Mouse (Mus musculus): ENCODE results near the gene Krt27. TPM values are rescaled to one million over a fixed set of nuclear protein-coding genes. Genes with fewer than 3 reads are reported as not detected.

Krt27 gene
- total RNA-seq (2015; ENCODE audit: low replicate concordance): not detected in 2 replicates
- total RNA-seq (2017; ENCODE audit: low replicate concordance): not detected in 2 replicates

DNA sequence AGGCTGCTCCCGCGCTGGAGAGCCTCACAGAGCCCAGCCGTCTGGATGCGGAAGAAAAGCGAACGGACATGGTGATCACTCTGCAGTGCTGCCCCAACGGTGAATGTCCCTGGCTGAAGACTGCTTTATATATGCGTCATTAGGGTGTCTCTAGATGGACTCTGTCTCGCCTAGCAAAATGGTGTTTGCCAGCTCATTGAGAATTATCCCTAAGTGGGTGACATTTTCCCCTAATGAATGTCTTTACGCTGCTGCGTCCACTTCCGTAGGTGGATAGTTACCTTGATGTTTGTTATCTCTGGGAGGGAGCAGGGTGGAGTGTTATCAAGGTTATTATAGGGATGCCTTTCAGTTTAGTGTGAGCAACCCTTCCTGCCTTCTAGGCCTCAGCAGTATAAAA lies at the start of gene Krt27:
TSS of gene Krt27 (minus strand) at position 101 of the 400 bp plus-strand sequence.
- ATAC-seq (replicated peaks; ENCODE audit: low FRiP score, poor library complexity, severe bottlenecking): no peak

DNA sequence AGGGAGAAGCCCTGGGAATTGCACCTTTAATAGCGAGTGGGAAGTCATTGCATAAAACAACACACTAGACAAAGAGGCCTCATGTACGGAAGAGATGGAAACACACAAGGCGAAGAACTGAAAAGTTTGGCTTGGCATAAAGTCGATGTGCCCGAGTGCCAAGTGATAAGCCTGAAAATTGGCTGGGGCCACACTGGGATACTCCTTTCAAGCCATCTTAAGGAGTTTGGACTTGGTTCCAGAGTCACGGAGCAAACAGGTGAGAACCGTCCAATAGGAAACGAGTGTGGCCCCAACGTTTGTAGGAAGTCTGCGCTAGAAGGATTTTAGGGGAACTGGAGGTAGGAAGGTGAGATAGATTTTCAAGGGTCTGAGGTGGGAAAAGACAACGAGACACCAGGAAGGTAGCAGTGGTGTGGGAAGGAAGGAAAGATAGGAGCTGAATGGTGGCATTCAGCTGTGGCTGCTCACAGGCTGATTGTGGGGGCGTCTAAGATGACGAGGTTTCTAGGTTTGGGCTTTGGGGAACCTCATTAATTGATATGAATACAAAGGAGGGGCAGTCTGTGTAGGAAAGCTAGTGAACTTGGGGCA lies 49.1 kb upstream of the Krt27 start:
- ATAC-seq (replicated peaks; ENCODE audit: low FRiP score, poor library complexity, severe bottlenecking): no peak

DNA sequence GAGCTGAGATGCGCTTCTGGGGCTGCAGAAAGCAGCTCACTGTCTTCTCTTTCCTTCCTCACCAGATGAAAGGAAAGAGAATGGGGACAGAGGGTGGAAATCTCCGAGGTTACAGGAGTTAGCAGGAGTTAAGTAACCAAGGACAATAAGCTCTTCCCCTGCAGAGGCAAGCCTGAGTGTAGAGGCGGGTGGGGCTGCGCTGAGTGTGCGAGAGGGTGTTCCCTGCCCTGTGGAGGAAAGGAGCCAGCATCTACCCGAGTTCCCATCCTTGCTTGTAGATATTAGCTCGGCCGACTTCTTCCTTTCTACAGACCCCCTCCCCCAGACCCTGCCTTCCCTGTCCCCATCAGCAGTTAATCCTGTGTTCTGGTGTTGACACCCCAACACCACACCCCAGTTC lies 47.9 kb upstream of the Krt27 start:
- no peak for ATAC-seq (replicated peaks; ENCODE audit: low FRiP score, poor library complexity, severe bottlenecking)

DNA sequence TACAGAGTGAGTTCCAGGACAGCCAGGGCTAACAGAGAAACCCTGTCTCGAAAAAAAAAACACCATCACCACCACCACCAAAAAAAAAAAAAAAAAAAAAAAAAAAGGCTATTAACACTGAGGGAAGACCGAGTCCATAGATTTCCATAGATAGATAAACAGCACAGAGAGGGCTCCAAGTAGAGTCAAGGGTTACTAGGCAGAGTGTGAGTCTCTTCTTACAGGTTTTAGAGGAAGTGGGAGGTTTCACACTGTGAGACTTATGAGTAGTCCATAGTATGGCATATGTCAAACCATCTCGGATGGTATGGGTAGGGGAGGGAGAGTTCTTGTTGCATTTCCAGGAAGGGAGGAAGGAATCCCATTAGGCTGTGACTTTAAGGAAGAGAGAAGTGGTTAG lies 47.2 kb upstream of the Krt27 start:
- no peak for ATAC-seq (replicated peaks; ENCODE audit: low FRiP score, poor library complexity, severe bottlenecking)

DNA sequence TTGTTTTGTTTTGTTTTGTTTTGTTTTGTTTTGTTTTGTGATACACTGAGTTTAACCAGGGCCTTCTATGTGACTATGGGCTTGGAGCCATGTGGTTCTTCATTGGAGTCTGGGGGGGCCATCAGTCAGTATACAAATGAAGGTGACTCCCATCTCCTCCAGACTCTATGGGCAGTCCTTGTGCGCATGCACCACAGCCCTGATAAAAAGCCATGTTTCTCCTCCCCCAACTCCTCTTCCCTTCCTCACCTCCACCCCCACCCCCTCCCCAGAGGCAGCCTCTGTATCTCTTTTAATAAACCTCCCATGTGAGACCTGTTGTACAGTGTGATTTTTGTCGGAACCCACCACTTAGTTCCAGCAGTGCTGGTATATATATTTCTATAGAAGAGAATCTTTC lies 45.8 kb upstream of the Krt27 start:
- no peak for ATAC-seq (replicated peaks; ENCODE audit: low FRiP score, poor library complexity, severe bottlenecking)

DNA sequence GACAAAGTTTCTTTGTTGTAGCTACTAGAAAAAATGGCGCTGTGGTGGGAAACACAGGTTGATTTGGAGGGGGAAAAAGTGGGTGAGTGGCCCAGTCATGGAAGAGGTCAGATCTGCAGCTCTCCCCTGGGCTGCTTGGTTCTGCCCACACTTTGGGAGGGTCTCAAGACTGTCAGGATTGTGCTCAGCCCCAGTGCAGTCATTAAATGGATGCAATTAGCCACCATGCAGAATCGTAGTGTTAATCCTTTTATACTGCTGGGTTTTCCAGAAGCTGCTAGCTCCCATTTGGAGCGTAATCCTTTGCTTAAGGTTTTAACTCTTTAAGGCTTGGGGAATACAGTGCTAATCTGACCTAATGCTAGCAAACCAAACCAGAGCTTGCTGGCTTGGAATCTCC lies 45.1 kb upstream of the Krt27 start:
- ATAC-seq (replicated peaks; ENCODE audit: low FRiP score, poor library complexity, severe bottlenecking): no peak

DNA sequence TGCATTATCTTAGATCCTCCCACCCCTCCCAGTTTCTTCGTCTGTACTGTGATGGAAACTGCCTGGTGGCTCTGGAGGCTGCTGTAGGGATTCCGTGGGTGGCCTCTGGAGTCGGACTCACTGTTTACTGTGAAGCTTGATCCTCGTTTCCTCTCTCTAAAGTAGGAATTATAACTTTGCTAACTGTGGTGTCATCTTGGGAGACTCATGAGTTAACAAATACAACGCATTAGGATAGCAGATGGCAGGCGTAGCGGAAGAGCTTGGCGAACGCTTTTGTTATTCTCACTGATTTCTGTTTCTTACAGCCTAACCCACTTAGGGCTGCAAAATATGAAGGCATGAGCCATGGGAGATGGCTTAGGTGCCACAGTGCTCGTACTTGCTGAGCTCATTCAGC lies 41.6 kb upstream of the Krt27 start:
- ATAC-seq (replicated peaks; ENCODE audit: low FRiP score, poor library complexity, severe bottlenecking): no peak

DNA sequence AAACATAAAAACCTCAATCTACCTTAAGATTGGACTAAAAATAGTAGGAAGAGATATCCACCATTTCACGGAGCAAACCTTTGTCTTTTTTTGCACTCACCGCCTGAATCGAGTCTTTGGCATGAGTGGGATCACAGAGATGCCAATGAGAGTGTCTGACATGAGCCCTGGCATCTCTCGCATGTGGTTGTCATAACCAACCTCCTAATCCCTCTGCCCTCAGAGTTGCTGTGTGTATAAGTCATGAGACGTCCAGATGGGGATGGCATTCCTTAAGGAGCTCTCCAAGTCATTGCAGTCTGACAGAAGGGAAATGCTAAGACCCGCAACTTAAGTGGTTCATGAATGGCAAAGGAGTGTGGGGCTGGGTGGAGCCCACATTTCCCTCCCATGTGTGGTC lies 40.5 kb upstream of the Krt27 start:
- no peak for ATAC-seq (replicated peaks; ENCODE audit: low FRiP score, poor library complexity, severe bottlenecking)

DNA sequence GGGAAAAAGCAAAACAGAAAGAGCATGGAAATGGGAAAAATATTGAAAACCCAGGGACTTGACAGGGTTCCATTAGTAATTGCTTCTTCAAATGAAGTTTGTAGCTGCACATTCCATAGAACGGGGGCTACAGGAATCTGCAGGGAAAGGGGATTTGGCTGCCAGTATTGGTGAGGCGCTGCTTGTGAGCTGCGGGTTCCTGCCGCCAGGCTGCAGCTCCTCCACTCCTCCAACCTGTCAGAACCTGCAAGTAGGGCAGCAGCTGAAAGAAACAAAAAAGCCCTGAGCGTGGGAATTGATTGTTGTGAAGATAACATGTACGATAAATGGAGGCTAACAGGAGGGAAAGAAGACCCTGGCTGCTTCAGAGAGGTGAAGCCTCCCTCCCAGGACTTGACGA lies 40.0 kb upstream of the Krt27 start:
- no peak for ATAC-seq (replicated peaks; ENCODE audit: low FRiP score, poor library complexity, severe bottlenecking)

DNA sequence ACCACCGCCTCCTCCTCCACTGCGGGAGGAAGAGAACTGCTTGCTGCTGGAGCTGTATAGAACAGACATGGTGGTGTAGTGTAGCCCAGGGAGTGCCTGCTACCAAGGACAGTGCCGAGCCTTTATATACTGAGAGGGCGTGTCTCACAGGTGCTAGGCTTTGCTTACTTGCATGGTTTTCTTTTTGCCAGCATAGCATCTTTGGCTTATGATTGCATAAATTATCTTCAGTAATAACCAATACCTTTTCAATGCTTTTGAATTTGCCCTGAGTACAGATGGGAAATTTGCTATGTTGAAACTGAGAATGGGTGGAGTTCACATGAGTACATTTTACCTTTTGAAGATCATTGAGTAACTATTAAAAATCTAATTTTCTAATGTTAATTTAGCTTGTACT lies 38.4 kb upstream of the Krt27 start, which contains the start of gene Krt10:
TSS of gene Krt10 (minus strand) at position 101 of the 400 bp plus-strand sequence.
- ATAC-seq (replicated peaks; ENCODE audit: low FRiP score, poor library complexity, severe bottlenecking): no peak

DNA sequence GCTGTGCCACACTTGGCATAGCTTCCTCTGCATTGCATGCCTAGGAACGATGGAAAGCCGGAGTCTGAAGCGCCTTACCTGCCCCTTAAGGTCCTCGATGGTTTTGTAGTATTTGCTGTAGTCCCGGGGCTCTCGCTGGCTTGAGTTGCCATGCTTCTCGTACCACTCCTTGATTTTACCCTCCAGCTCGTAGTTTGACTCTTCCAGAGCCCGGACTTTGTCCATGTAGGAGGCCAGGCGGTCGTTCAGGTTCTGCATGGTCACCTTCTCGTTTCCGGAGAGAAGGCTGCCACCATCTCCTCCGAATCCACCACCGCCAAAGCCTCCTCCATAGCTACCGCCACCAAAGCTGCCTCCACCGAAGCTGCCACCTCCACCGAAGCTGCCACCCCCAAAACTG lies 37.8 kb upstream of the Krt27 start:
- no peak for ATAC-seq (replicated peaks; ENCODE audit: low FRiP score, poor library complexity, severe bottlenecking)

DNA sequence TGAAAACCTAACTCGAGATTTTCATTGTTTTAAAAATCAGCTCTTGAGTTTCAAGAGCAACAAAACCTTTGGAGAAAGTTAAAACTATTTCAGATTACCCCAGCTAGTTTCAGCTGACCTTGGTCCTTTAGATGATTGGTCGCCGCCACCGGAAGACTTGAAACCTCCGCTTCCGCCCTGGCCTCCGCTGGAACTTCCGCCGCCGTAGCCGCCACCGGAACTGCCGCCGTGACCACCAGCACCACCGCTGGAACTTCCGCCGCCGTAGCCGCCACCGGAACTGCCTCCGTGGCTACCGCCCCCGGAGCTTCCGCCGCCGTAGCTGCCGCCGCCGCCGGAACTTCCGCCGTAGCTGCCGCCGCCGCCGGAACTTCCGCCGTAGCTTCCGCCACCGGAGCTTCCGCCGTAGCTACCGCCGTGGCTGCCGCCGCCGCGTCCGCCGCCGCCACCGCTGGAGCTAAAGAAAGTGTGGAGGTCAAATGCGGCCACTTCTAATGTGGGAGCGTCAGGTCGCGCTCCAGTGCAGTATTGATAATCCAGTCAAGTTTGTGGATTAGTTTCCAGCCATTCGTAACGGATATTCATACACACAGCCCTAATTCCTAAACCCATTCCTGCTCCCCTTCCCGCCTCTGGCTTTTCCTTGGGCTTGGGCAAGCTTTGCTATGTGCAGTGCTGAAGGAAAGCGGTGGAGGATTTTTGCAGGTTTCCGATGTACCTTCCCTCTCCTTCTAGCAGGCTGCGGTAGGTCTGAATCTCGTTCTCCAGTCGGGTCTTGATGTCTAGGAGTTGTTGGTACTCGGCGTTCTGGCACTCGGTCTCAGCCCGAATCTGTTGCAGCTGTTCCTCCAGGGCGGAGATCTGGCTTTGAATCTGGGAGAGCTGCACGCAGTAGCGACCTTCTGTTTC lies 35.2 kb upstream of the Krt27 start:
- no peak for ATAC-seq (replicated peaks; ENCODE audit: low FRiP score, poor library complexity, severe bottlenecking)

DNA sequence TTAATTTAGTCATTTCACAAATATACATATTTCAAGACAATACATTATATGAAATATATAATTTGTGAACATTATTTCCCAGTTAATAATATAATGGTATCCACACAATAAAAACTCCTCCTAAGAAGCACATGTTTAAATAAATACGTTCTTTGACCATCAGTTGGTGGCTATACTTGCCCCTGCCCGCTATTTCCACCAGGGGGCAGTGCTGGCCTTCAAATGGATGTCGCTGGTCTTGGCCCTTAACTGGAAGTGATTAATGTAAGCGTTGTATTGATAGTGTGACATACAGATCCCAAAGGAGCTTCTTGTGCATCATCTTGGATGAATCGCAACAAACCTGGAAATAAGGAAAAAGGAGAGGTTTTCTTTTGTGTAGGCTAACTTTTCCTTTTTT lies 28.7 kb upstream of the Krt27 start:
- ATAC-seq (replicated peaks; ENCODE audit: low FRiP score, poor library complexity, severe bottlenecking): no peak

DNA sequence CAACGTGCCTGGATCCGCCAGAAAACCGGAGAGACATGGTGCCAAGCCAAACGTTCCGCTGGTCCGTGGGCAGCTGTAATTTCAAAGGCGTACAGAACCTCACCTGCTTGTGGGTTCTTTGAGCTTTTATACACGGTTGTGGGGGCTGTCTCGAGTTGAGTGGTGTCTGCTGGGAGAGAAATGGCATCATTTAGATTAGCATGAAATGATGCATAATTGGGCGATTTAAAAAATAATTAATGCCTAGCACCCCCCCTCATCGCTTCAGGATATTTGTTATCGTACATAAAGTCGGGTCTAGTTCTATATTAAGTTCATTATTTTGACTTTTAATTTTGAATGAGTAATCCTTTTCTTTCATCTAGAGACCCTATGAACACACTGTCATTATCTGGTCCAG lies 23.9 kb upstream of the Krt27 start, which contains the start of gene Krt28:
TSS of gene Krt28 (minus strand) at position 101 of the 400 bp plus-strand sequence.
- ATAC-seq (replicated peaks; ENCODE audit: low FRiP score, poor library complexity, severe bottlenecking): no peak

DNA sequence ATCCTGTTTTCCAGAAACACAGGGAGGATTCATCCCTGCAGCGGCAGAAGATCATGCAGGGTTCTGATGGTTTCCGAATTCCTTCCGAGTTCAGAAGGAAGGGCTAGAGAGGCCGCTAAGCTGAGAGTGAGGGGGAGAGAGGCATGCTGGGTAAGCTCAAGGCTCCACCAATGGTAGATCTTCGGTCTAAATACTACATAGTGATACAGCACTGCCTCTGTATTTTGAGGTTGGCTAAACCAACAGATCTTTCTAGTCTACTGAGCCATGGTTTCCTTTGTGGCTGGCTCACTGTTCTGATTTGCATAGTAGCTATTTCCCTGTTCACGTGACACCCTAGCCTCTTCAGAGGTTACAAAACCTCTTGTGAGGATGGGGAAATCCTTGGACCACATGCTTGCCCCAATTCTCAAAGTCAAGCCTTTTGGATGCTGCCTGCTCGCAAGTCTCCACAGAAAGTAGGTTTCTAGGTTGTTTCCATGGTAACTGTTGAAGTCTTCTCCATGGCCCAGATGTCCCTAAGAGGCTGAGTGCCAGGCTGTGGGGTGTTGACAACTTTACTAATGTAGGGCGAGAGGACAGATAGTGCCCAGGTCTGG lies 19.0 kb upstream of the Krt27 start:
- no peak for ATAC-seq (replicated peaks; ENCODE audit: low FRiP score, poor library complexity, severe bottlenecking)

DNA sequence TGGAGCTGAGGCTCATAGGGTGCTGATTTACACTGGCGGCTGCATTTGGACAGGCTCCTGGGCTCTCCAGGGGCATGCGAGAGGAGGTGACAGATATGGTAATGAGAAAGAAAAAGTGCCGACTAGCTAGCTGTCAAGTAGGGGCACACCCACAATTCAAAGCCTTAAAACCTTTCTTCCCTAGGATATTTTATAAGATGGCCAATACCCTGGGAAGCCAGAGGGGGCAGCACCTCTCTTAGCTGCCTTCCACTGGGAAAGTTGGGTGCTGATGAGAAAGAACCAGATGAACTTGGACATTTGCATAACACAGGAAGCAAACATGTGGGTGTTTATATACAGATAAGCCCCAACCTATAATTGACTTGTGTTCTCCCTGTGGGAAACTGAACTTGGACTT lies 18.3 kb upstream of the Krt27 start:
- no peak for ATAC-seq (replicated peaks; ENCODE audit: low FRiP score, poor library complexity, severe bottlenecking)

DNA sequence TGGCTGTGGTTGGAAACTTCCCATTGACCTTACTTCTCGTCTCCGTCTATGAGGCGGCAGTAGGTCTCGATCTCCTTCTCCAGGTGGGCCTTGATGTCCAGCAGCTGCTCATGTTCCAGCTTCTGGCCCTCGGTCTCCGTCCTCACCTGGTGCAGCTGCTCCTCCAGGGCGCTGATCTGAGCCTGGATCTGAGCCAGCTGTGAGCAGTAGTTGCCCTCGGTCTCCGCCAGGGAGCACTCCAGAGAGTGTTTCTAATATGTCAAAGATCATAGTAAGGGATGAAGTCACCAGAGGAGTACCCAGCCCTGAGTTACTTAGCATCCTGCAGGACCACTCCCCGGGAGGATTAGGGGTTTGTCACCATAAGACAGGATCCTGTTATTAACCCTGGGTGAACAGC lies 15.9 kb upstream of the Krt27 start:
- no peak for ATAC-seq (replicated peaks; ENCODE audit: low FRiP score, poor library complexity, severe bottlenecking)

DNA sequence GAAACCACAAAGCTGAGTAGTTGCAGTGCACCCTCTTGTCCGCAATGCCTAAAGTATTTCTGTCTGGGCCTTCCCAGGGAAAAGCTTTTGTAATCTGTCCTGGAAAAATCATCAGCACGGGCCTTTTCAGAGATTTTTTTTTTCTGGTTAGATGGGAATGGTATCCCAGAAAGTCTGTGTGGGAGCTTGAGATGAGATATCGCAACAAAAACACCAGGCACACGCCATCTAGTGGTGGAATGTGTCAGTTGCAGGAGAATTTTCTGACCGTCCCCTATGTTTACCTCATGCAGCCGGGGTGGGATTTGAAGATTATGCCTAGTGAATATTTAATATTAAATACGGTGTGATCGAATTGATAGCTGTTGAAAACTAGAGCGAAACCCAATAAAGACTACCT lies 13.5 kb upstream of the Krt27 start:
- no peak for ATAC-seq (replicated peaks; ENCODE audit: low FRiP score, poor library complexity, severe bottlenecking)

DNA sequence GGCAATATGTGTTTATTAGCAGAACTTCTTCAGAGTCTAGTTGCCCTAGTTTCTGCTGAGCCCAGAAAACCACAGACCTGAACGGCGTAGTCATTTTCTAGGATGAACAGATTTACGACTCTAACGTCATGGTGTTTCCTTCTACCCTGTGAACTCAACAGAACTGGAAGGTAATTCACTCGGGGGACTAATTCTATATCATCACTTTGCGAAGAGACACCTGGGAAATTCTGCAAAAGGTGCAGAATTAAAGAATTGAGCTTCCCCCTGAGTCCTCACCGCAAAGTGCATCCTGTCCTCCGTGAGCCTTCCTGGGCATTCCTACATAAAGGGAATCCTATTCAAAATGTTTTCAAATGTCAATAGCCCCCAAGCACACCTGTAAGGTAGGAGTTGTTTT lies 10.5 kb upstream of the Krt27 start:
- no peak for ATAC-seq (replicated peaks; ENCODE audit: low FRiP score, poor library complexity, severe bottlenecking)

DNA sequence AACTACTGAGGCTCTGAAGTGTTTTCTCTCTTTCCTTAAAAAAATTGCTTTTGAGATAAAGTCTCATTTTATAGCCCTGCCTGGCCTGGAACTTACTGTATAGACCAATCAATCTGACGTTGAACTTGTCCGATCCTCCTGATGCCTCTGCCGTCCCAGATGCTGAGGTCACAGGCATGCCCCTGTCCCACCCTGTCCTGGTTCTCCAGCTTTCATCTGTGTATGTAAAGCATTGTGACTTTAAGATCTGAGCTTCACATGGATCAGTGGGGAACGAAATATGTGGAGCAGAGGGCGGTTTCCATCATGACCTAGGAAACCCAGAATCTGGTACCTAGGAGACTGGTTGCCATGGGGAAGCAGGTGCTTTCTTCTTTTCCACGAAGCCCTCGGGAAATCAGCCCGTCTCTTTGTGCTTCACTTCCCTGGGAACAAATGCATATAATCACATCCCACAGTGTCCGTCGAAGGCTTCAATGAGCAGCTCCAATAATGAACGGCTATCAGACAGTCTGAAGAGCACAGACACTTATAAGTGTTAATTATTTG lies 11.5 kb downstream of the Krt27 start:
- ATAC-seq (replicated peaks; ENCODE audit: low FRiP score, poor library complexity, severe bottlenecking): no peak

DNA sequence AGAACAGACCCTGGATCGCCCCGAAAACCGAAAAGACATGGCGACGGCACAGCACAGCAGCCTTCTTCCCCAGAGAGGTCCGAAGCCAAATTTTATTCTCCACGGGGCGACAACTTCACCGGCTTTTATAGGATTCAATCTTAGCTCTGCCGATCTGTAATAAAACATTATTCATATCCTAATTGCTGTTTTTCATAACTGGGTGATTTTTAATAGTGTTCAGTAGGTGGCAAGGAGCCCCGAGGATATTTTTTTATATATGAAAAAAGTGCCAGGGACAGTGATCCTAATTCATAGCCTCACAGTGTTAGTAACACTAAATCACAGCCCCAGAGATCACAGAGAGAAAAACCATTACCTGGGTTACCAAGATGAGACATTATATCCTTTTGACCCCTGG lies 13.0 kb downstream of the Krt27 start, which contains the start of gene Krt26:
TSS of gene Krt26 (minus strand) at position 101 of the 400 bp plus-strand sequence.
- ATAC-seq (replicated peaks; ENCODE audit: low FRiP score, poor library complexity, severe bottlenecking): no peak

All from erythroblast, adult 5-6 weeks (primary cell).